Mouse (Mus musculus) CH12.LX (cell line): ENCODE data around the gene Trappc4. TPM values are rescaled to one million over a fixed set of nuclear protein-coding genes. Genes with fewer than 3 reads are reported as not detected.

ENCODE experiments used
- DNase-seq: peaks from one replicate; pipeline ENCODE4 v3.0.0-alpha.2; 2013; ENCODE audit errors: extremely low read depth
- H3K27ac ChIP-seq: 2 replicates; pipeline ENCODE4 v1.5.1; 2012; ENCODE audit warnings: low read depth, mild to moderate bottlenecking, control low read depth, moderate library complexity; ENCODE audit not compliant: insufficient read depth
- H3K27me3 ChIP-seq: replicated peaks from 2 replicates; pipeline ENCODE3; 2012; ENCODE audit warnings: inconsistent platforms
- H3K36me3 ChIP-seq, 2 experiments: replicated peaks in 1 of 2; 2 replicates each; pipeline versions ENCODE3 to v1.6.1; 2012; ENCODE audit warnings: inconsistent platforms in 1 of 2, low read length in 1 of 2, mild to moderate bottlenecking in 1 of 2, mixed read lengths in 1 of 2, moderate library complexity in 1 of 2; ENCODE audit not compliant: control insufficient read depth in 1 of 2, insufficient read depth in 1 of 2
- H3K4me1 ChIP-seq, 2 experiments: 2 replicates each; pipeline ENCODE4 v1.6.1; 2012; ENCODE audit warnings: inconsistent platforms in 1 of 2, moderate library complexity in 1 of 2; ENCODE audit not compliant: insufficient read depth in 2 of 2, control insufficient read depth in 1 of 2
- H3K4me2 ChIP-seq: 2 replicates; pipeline ENCODE4 v1.6.1; 2012; ENCODE audit warnings: low read depth, mild to moderate bottlenecking, control low read depth; ENCODE audit not compliant: poor library complexity, insufficient read depth, severe bottlenecking
- H3K4me3 ChIP-seq, 3 experiments: fragments of 150-350 bp in 1 of 3; sonication (generic) in 1 of 3; replicated peaks in 1 of 3; 2 replicates each; pipeline versions ENCODE3 to v1.5.1; 2011 to 2012; ENCODE audit warnings: low read depth in 2 of 3, low read length in 2 of 3, mild to moderate bottlenecking in 2 of 3, moderate library complexity in 2 of 3, control low read depth in 1 of 3, improper control_type of control experiment in 1 of 3, inconsistent platforms in 1 of 3, mixed read lengths in 1 of 3; ENCODE audit not compliant: poor library complexity in 1 of 3
- H3K79me2 ChIP-seq: replicated peaks from 2 replicates; pipeline ENCODE4 v1.6.1; 2012; ENCODE audit warnings: mild to moderate bottlenecking, moderate library complexity; ENCODE audit not compliant: control insufficient read depth, poor library complexity, insufficient read depth, severe bottlenecking; ENCODE audit errors: extremely low read depth
- H3K9ac ChIP-seq: 2 replicates; pipeline ENCODE4 v1.6.1; 2012; ENCODE audit warnings: low read depth, mild to moderate bottlenecking, control low read depth, moderate library complexity; ENCODE audit not compliant: insufficient read depth
- H3K9me3 ChIP-seq: replicated peaks from 2 replicates; pipeline ENCODE3; 2012; ENCODE audit warnings: low read length, inconsistent platforms, mixed read lengths
- BHLHE40 ChIP-seq: IDR thresholded peaks from 2 replicates; pipeline ENCODE4 v1.6.1; 2011; ENCODE audit warnings: mild to moderate bottlenecking, low read depth, low read length, improper control_type of control experiment
- CHD1 ChIP-seq: IDR thresholded peaks from 2 replicates; pipeline ENCODE4 v1.6.1; 2012; ENCODE audit warnings: low read depth, low read length, improper control_type of control experiment, inconsistent platforms
- CTCF ChIP-seq, 2 experiments: IDR thresholded peaks in 1 of 2; conservative IDR thresholded peaks in 1 of 2; 2 replicates each; pipeline ENCODE4 v1.5.1; 2011 to 2012; ENCODE audit warnings: low read depth in 2 of 2, low read length in 2 of 2, improper control_type of control experiment in 1 of 2, inconsistent platforms in 1 of 2, mild to moderate bottlenecking in 1 of 2, moderate library complexity in 1 of 2
- ELF1 ChIP-seq: IDR thresholded peaks from 2 replicates; pipeline ENCODE4 v1.6.1; 2014; ENCODE audit warnings: low read depth, mild to moderate bottlenecking, inconsistent platforms, low read length, improper control_type of control experiment
- ETS1 ChIP-seq: conservative IDR thresholded peaks from 2 replicates; pipeline ENCODE4 v1.6.1; 2012; ENCODE audit warnings: low read depth, mild to moderate bottlenecking, inconsistent platforms, low read length, improper control_type of control experiment, moderate library complexity
- GABPA ChIP-seq: IDR thresholded peaks from 2 replicates; pipeline ENCODE4 v1.6.1; 2012; ENCODE audit warnings: low read depth, low read length, improper control_type of control experiment, inconsistent platforms; ENCODE audit not compliant: insufficient replicate concordance
- MAZ ChIP-seq: IDR thresholded peaks from 2 replicates; pipeline ENCODE4 v1.6.1; 2012; ENCODE audit warnings: low read depth, mild to moderate bottlenecking, inconsistent platforms, low read length, improper control_type of control experiment, moderate library complexity
- MEF2A ChIP-seq: IDR thresholded peaks from 2 replicates; pipeline ENCODE4 v1.6.1; 2014; ENCODE audit warnings: low read depth, mild to moderate bottlenecking, inconsistent platforms, low read length, improper control_type of control experiment, borderline replicate concordance
- MYC ChIP-seq: IDR thresholded peaks from 2 replicates; pipeline ENCODE4 v1.6.1; 2011; ENCODE audit warnings: low read depth, mild to moderate bottlenecking, improper control_type of control experiment, low read length
- NELFE ChIP-seq: IDR thresholded peaks from 2 replicates; pipeline ENCODE4 v1.6.1; 2011; ENCODE audit warnings: low read depth, low read length, improper control_type of control experiment
- NRF1 ChIP-seq: IDR thresholded peaks from 2 replicates; pipeline ENCODE4 v1.6.1; 2014; ENCODE audit warnings: low read depth, mild to moderate bottlenecking, inconsistent platforms, low read length, improper control_type of control experiment, moderate library complexity
- RAD21 ChIP-seq: IDR thresholded peaks from 2 replicates; pipeline ENCODE4 v1.6.1; 2011; ENCODE audit warnings: low read depth, mild to moderate bottlenecking, low read length, improper control_type of control experiment, moderate library complexity
- RCOR1 ChIP-seq: conservative IDR thresholded peaks from 2 replicates; pipeline ENCODE4 v1.6.1; 2012; ENCODE audit warnings: low read depth, mild to moderate bottlenecking, inconsistent platforms, low read length, improper control_type of control experiment
- SMC3 ChIP-seq: IDR thresholded peaks from 2 replicates; pipeline ENCODE4 v1.6.1; 2011; ENCODE audit warnings: low read depth, low read length, improper control_type of control experiment
- TBP ChIP-seq: conservative IDR thresholded peaks from 2 replicates; pipeline ENCODE4 v1.6.1; 2011; ENCODE audit warnings: low read depth, low read length, improper control_type of control experiment
- TCF12 ChIP-seq: IDR thresholded peaks from 2 replicates; pipeline ENCODE4 v1.6.1; 2014; ENCODE audit warnings: low read depth, mild to moderate bottlenecking, inconsistent platforms, low read length, improper control_type of control experiment
- UBTF ChIP-seq: IDR thresholded peaks from 2 replicates; pipeline ENCODE4 v1.6.1; 2012; ENCODE audit warnings: low read depth, mild to moderate bottlenecking, inconsistent platforms, low read length, improper control_type of control experiment, moderate library complexity
- USF1 ChIP-seq: IDR thresholded peaks from 2 replicates; pipeline ENCODE4 v1.6.1; 2014; ENCODE audit warnings: low read depth, mild to moderate bottlenecking, inconsistent platforms, low read length, improper control_type of control experiment
- ZMIZ1 ChIP-seq: IDR thresholded peaks from 2 replicates; pipeline ENCODE4 v1.6.1; 2012; ENCODE audit warnings: low read depth, mild to moderate bottlenecking, inconsistent platforms, low read length, improper control_type of control experiment
- dilution Hi-C: fragments of 300-500 bp; cut with MboI; formaldehyde crosslinking; loops from 2 replicates; pipeline ENCODE4 v1.14.3; 2020; ENCODE audit warnings: low sequenced_read_pairs; ENCODE audit not compliant: extremely low pct_unique_long_range_greater_than_20kb, extremely low pct_ligation_motif_present
- in situ Hi-C: fragments of 300-500 bp; cut with MboI; formaldehyde crosslinking; loops from 3 replicates; pipeline ENCODE4 v1.14.3; 2019; ENCODE audit warnings: low sequenced_read_pairs, low pct_ligation_motif_present, low pct_unique_long_range_greater_than_20kb, mixed read lengths
- polyA plus RNA-seq: library from polyadenylated mRNA; unstranded; fragments of >175 nt; gene quantifications from 2 replicates; pipeline ENCODE4 v1.2.1, GENCODE M21; 2012; ENCODE audit warnings: low read depth; ENCODE audit not compliant: insufficient read length
- total RNA-seq, 2 experiments: library from RNA; depleted of rRNA; stranded (reverse); fragments of 300-350 nt in 1 of 2; fragments of >200 nt in 1 of 2; gene quantifications; 2 replicates each; pipeline ENCODE4 v1.2.3; 2012 to 2014

The Trappc4 gene
- total and polyA plus RNA-seq, 3 experiments = 69.2 to 125 (median 81.3) TPM

GRCm38 (mm10) chr9:44389273-44389672 is 18.1 kb downstream of the Trappc4 start:
- Histone ChIP-seq H3K9me3 (no peaks in the 10 kb centered on the region), H3K9ac (no peak overlapping the region), H3K4me1 (peaks cover 0 to 6% of the 10 kb centered on the region in 2 experiments; a peak in 1 of 4 replicates), H3K27me3 (no peaks in the 10 kb centered on the region), H3K27ac (no peak overlapping the region), H3K79me2 (no peaks in the 10 kb centered on the region), H3K4me2 (no peak overlapping the region), H3K4me3 (no peak overlapping the region), H3K36me3 (peaks cover 66 to 86% of the 10 kb centered on the region in 2 experiments)
- in situ Hi-C loops (no loop called here), dilution Hi-C loops (no loop called here)
- DNase-seq = peak; percentile 61
- TF ChIP-seq RAD21 = peak; percentile 44
- TF ChIP-seq GABPA = no peak
- peak; percentile 55 for TF ChIP-seq SMC3
- TF ChIP-seq CTCF (conservative IDR thresholded peaks at IDR 0.05 in 1 of 2, IDR thresholded peaks at IDR 0.05 in 1 of 2; ENCODE audit: low read depth in 2 of 2, low read length in 2 of 2) = peak; percentile 48 to 76
- TF ChIP-seq ELF1 = no peak
- no peak for TF ChIP-seq CHD1
- no peak for TF ChIP-seq UBTF
- no peak for TF ChIP-seq TCF12
- no peak for TF ChIP-seq BHLHE40

- H3K9me3 ChIP-seq = no peaks in the 10 kb centered on the region
- no peaks in the 10 kb centered on the region for H3K27me3 ChIP-seq
- no peak overlapping the region for H3K9ac ChIP-seq
- no peak for TF ChIP-seq CHD1
- TF ChIP-seq USF1 = no peak
- no peak for TF ChIP-seq RAD21
- no peak for TF ChIP-seq MAZ
- TF ChIP-seq ZMIZ1 = no peak
- no peak for TF ChIP-seq NELFE
- no peak for TF ChIP-seq SMC3
- no peak for TF ChIP-seq NRF1
- TF ChIP-seq ETS1 = no peak
- no peak for TF ChIP-seq TBP
- no peak for TF ChIP-seq RCOR1
- no peak for TF ChIP-seq MEF2A
- TF ChIP-seq MYC = no peak
- no peaks in the 10 kb centered on the region; the same call in 1 of the 2 replicates for H3K79me2 ChIP-seq
- no peak for DNase-seq
- H3K36me3 ChIP-seq = peaks cover 83 to 97% of the 10 kb centered on the region in 2 experiments
- no peak overlapping the region for H3K27ac ChIP-seq
- in situ Hi-C loops (no loop called here), dilution Hi-C loops (no loop called here)
- H3K4me3 ChIP-seq = no peak overlapping the region
- H3K4me2 ChIP-seq = no peak overlapping the region
- no peaks in the 10 kb centered on the region for H3K4me1 ChIP-seq
These were observed 20.2 kb downstream of the Trappc4 start for GRCm38 (mm10) chr9:44387221-44387620.
